Mouse (Mus musculus) stomach, postnatal 0 days (tissue): ENCODE data around the gene Phlda3. TPM values are rescaled to one million over a fixed set of nuclear protein-coding genes. Genes with fewer than 3 reads are reported as not detected.
A peak's percentile ranks its signal among the peaks of the same experiment; 100 is the strongest.

Experiments
- ATAC-seq: fragments of 200-750 bp; cut with Nextera tagmentation; 2 replicates; pipeline ENCODE4 v1.8.0; 2017; ENCODE audit not compliant: low FRiP score, low TSS enrichment
- DNase-seq: peaks from one replicate; pipeline ENCODE4 v3.0.0-alpha.2; 2016; ENCODE audit warnings: low spot score
- H3K27ac ChIP-seq: fragments of 300-500 bp; sonication (generic); replicated peaks from 2 replicates; pipeline ENCODE4 v1.5.1; 2014; ENCODE audit warnings: mild to moderate bottlenecking, control low read depth
- H3K27me3 ChIP-seq: fragments of 300-500 bp; sonication (generic); 2 replicates; pipeline ENCODE4 v1.6.1; 2014; ENCODE audit warnings: low read length; ENCODE audit not compliant: control insufficient read depth, insufficient read depth
- H3K36me3 ChIP-seq: fragments of 300-500 bp; sonication (generic); 2 replicates; pipeline ENCODE4 v1.6.1; 2014; ENCODE audit warnings: low read length, mixed read lengths; ENCODE audit not compliant: control insufficient read depth, insufficient read depth
- H3K4me1 ChIP-seq: fragments of 300-500 bp; sonication (generic); replicated peaks from 2 replicates; pipeline ENCODE4 v1.6.1; 2014; ENCODE audit warnings: antibody characterized with exemption; ENCODE audit not compliant: control insufficient read depth, insufficient read depth
- H3K4me2 ChIP-seq: fragments of 300-500 bp; sonication (generic); replicated peaks from 2 replicates; pipeline ENCODE4 v1.6.1; 2014; ENCODE audit warnings: low read depth, mild to moderate bottlenecking, control low read depth, moderate library complexity
- H3K4me3 ChIP-seq: fragments of 300-500 bp; sonication (generic); 2 replicates; pipeline ENCODE4 v1.5.1; 2014; ENCODE audit warnings: low read depth, low read length, control low read depth
- H3K9ac ChIP-seq: fragments of 300-500 bp; sonication (generic); 2 replicates; pipeline ENCODE4 v1.6.1; 2014; ENCODE audit warnings: mild to moderate bottlenecking, low read length, control low read depth, mixed read lengths
- H3K9me3 ChIP-seq: fragments of 300-500 bp; sonication (generic); 2 replicates; pipeline ENCODE4 v1.6.1; 2016; ENCODE audit warnings: low read length; ENCODE audit not compliant: control insufficient read depth
- CTCF ChIP-seq: IDR thresholded peaks from 2 replicates; pipeline ENCODE4 v1.5.1; 2016; ENCODE audit warnings: antibody characterized with exemption, low read depth, mild to moderate bottlenecking, moderate library complexity
- EP300 ChIP-seq: optimal IDR thresholded peaks from 2 replicates; pipeline ENCODE3; 2016; ENCODE audit warnings: antibody characterized with exemption
- WGBS: fragments of 180-500 bp; shearing (Covaris S2); extraction: QIAGEN DNeasy Blood & Tissue Kit; methylation state at CpG from one replicate; pipeline ENCODE4 v1.1.7; 2014; 5-methylcytosine and 5-hydroxymethylcytosine counted together
- polyA plus RNA-seq: library from polyadenylated mRNA; unstranded; fragments of >200 nt; fragmentation: Nextera tagmentation; extraction: Ambion mirVana; gene quantifications from 2 replicates; pipeline ENCODE4 v1.2.1, GENCODE M21; 2015

Phlda3 gene
- polyA plus RNA-seq, 1 experiment from 2014 or later: 91.1 TPM

DNA sequence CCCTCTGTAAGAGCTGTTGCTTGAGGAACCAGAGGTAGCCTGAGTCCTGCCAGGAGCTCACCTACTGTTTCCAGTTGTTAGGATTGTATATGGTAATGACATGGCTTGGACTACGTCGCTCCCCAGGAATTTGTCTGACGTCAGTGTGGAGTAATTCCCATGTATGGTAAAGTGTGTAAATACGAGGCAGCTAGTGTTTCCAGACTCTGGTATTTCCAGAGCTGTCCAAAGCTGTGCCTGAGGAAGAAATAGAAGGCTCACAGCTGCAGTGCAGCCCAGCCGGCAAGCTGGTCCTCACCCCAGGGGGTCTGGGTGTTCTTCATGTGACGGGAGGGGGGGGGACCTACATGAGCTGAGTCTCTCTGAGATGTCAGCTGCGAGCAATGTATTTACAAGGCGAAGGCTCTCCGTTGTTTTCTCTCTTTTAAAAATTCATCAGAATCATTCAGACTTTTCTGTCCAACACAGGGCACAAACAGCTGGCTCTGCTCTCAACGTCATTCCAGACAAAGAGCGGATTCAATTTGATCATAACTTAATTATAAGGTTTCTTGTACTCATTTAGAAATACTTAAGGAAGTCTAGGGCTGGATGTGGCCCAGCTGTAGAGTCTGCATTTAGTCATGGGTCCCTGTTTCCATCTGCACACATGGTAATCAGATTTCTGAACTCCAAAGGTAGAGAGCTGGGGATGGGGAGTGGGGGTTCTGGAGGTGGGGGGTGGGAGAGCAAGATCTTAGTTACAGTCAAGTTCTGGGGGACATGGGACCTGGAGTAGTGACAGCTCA, 33.8 kb upstream of the Phlda3 start:
- Histone ChIP-seq H3K4me2 (peak overlapping the region; percentile 74), H3K27ac (peak overlapping the region; percentile 93), H3K9me3 (no peaks in the 10 kb centered on the region), H3K27me3 (no peaks in the 10 kb centered on the region), H3K4me1 (peaks cover 31% of the 10 kb centered on the region), H3K9ac (peak overlapping the region; percentile 73), H3K36me3 (no peaks in the 10 kb centered on the region), H3K4me3 (peak overlapping the region; percentile 17; the same call in 1 of the 2 replicates)
- TF ChIP-seq EP300: no peak
- no peak for TF ChIP-seq CTCF
- DNase-seq (peak; percentile 81), ATAC-seq (peak; percentile 86)
- 16% methylated on average over 11 of the region's 11 CpGs for WGBS

DNA sequence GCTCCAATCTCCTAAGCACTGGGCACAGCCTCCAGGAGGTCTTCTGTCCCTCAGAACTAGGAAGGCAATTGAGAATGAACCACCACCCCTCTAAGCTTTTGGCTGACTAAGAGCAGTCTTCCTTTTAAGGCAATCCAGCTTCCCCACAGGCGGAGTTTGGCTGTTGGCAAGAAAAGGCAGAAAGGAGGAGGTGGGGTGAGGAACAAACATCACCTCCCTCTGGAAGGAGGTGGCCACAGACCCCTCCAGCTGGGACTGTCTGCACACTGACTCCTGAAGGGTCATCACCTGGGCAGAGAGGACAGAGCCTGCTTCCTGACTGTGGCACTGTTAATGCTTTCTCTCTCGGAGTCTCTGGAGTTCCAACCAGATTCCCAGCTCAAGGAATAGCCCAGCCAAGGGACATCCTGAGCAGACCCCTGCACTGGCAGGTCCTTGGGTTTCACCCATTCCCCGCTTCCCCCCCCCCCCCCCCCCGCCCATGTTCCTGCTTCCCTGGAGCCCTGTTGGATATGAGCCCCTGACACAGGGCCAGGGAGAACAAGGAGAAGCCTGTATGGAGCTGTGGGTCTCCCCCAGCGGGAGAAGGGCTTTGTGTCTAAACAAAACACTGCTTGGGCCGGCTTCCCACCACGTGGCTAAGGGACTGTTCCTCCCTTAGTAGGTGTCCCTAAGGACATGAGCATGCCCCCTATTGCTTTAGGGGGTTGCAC, 31.5 kb upstream of the Phlda3 start:
- H3K27ac ChIP-seq: peak overlapping the region; percentile 93
- H3K4me2 ChIP-seq: peak overlapping the region; percentile 40
- H3K9ac ChIP-seq: peak overlapping the region; percentile 35
- H3K36me3 ChIP-seq: no peaks in the 10 kb centered on the region
- H3K4me1 ChIP-seq: peaks cover 31% of the 10 kb centered on the region
- H3K4me3 ChIP-seq: no peak overlapping the region
- no peaks in the 10 kb centered on the region for H3K27me3 ChIP-seq
- TF ChIP-seq EP300 (no peak), CTCF (peak; percentile 19; the same call in 1 of the 2 replicates)
- 27% methylated on average over 6 of the region's 7 CpGs for WGBS
- no peak for ATAC-seq
- no peaks in the 10 kb centered on the region for H3K9me3 ChIP-seq
- DNase-seq: peak; percentile 40

DNA sequence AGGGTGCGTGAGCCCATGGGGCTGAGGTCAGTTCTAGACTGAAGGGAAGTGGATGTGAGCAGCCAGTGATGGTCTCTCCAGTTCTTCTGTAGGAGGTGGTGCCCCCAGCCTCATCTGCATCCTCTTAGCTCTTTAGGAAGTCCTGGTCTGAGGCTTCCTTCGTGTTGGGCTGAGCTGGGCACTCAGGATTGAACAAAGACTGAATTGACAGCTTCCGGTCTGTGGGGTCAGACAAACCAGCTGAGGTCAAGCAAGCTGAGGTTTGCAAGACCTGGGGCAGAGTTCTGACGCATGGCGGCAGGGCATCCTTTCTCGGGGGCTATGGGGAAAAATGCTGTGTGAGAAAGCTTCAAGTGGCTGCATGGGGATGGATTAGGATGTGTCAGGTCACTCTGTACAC, 30.5 kb upstream of the Phlda3 start:
- DNase-seq: no peak
- Histone ChIP-seq H3K4me1 (peaks cover 31% of the 10 kb centered on the region), H3K9me3 (no peaks in the 10 kb centered on the region), H3K27me3 (no peaks in the 10 kb centered on the region), H3K27ac (peak overlapping the region; percentile 93), H3K4me3 (no peak overlapping the region; the same call in 1 of the 2 replicates), H3K36me3 (no peaks in the 10 kb centered on the region), H3K9ac (peak overlapping the region; percentile 5; the same call in 1 of the 2 replicates), H3K4me2 (peak overlapping the region; percentile 40)
- WGBS: 52% methylated on average over 6 of the region's 6 CpGs
- ATAC-seq: no peak
- TF ChIP-seq EP300: no peak
- no peak for TF ChIP-seq CTCF

DNA sequence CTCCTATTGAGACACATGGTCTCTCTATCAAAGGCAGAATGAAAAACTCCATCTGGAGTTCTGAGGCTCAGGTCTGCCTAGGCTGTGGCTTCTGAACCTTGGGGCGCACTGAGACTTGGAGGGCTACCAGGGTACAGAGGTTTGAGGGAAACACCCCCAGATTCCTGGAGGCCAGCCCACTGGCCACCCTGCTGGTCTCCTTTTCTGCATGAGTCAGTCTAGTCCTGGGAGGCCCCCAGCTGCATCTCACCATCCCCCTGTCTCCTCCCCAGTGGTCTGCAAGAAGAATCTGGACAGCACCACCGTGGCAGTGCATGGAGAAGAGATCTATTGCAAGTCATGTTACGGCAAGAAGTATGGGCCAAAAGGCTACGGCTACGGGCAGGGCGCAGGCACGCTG, 20.9 kb upstream of the Phlda3 start:
- DNase-seq: no peak
- peak overlapping the region; percentile 45; the same call in 1 of the 2 replicates for H3K27ac ChIP-seq
- peaks cover 6% of the 10 kb centered on the region; the same call in 1 of the 2 replicates for H3K4me1 ChIP-seq
- no peaks in the 10 kb centered on the region for H3K9me3 ChIP-seq
- ATAC-seq: no peak
- peaks cover 29% of the 10 kb centered on the region for H3K36me3 ChIP-seq
- H3K4me3 ChIP-seq: no peak overlapping the region
- no peak for TF ChIP-seq EP300
- TF ChIP-seq CTCF: no peak
- H3K27me3 ChIP-seq: no peaks in the 10 kb centered on the region
- 73% methylated on average over 7 of the region's 7 CpGs for WGBS
- no peak overlapping the region for H3K4me2 ChIP-seq
- H3K9ac ChIP-seq: no peak overlapping the region

DNA sequence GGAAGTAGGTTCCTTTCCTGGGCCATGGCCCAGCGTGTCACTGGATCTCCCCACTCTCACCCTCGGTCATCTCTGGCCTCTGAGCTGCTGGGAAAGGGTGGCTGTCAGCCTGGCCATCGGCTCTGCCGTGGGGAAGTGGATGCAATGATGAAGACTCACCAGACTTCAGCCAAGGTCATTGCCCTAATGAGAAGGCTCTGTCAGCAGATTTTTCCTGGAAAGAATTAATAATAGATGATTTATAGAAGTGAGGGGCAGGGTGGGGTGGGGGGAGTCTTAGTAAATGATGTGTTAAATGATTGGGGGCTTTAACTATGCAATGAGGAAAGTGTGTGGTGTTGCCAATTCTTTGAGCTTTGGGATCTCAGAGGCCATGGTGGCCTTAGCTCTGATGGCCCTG, 19.7 kb upstream of the Phlda3 start:
- H3K4me2 ChIP-seq: no peak overlapping the region
- no peaks in the 10 kb centered on the region for H3K9me3 ChIP-seq
- TF ChIP-seq EP300: no peak
- TF ChIP-seq CTCF: no peak
- H3K4me3 ChIP-seq: no peak overlapping the region
- no peak overlapping the region for H3K9ac ChIP-seq
- no peak for ATAC-seq
- no peaks in the 10 kb centered on the region for H3K27me3 ChIP-seq
- 71% methylated on average over 4 of the region's 4 CpGs for WGBS
- no peak for DNase-seq
- H3K4me1 ChIP-seq: peaks cover 6% of the 10 kb centered on the region; the same call in 1 of the 2 replicates
- no peak overlapping the region for H3K27ac ChIP-seq
- peaks cover 40% of the 10 kb centered on the region for H3K36me3 ChIP-seq
